Mouse (Mus musculus) erythroblast, adult 5-6 weeks (primary cell): ENCODE data around the gene Gm11213. TPM values are rescaled to one million over a fixed set of nuclear protein-coding genes. Genes with fewer than 3 reads are reported as not detected.

Experiments
- ATAC-seq: replicated peaks from 2 replicates; pipeline ENCODE4 v1.8.0; 2016; ENCODE audit warnings: moderate number of reproducible peaks, mild to moderate bottlenecking, moderate TSS enrichment, inconsistent platforms; ENCODE audit not compliant: poor library complexity, low FRiP score, severe bottlenecking
- total RNA-seq, 2 experiments: library from RNA; stranded (forward) in 1 of 2; stranded (reverse) in 1 of 2; fragments of 150-400 nt in 1 of 2; fragments of 200-764, 138-1000 nt in 1 of 2; gene quantifications; 2 replicates each; pipeline versions ENCODE4 v1.2.3 to v1.2.4; 2015 to 2017; ENCODE audit warnings: low replicate concordance in 2 of 2

Gene Gm11213
- not detected in 2 replicates for total RNA-seq (2015; ENCODE audit: low replicate concordance)
- not detected in 2 replicates for total RNA-seq (2017; ENCODE audit: low replicate concordance)

DNA sequence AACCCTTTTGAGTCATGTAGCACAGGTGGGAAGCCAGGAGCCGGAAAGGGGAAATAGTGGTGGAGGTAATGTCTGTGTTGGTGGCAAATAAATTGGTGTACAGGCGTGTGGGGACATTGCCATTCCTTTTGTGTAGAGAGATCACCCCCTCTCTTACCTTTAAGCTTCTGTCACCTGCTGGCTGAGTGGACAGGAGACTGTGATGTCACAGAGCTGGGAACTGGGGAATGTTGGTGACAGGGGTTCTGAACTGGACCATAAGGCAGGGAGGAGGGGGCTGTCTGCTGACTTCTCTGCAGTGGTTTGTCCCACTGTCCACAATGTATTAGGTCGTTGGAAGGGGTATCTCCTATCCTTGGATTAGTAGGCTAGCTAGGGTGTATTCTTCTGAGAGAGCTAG lies at the start of gene Gm11213:
Gm11213 (minus strand) TSS at position 317 of the 400 bp plus-strand sequence.
- ATAC-seq, result no peak

- no peak for ATAC-seq
Measured at GRCm38 (mm10) chr4:63654381-63654780, 49.3 kb upstream of the Gm11213 start.

DNA sequence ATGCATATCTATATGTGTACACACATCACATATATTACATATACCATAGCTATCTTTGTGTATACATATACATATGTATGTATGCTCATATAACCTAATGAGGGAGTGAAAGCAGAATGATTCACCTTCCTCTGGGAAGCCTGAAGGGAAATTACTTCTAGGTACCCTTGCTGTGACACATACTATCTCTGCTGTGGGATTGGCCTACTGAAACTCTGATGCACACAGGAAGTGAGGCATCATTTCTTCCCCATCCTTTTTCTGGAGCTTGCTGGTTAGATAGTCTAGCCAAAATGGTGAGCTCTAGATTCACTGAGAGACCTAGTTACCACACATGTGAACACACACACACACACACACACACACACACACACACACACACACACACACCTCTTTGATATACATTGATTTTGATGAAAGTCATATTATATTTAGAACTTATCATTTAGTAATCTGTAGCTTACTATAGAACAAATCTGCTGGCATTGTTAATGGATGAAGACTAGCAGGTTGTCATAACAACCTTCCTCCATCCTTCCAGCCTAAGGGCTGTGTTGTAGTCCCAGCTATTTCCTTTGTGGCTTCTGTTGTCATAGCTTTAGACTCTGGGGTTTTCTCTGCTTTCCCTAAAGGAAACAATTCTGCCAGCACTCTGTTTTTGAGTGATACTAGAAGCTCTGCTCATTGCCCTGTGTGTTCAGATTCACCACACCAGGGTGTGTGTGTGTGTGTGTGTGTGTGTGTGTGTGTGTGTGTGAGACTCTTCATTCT lies 39.1 kb upstream of the Gm11213 start:
- no peak for ATAC-seq

- ATAC-seq, result no peak
Measured at GRCm38 (mm10) chr4:63639842-63640241, 34.8 kb upstream of the Gm11213 start.

GRCm38 (mm10) chr4:63638603-63639002 lies 33.5 kb upstream of the Gm11213 start:
- ATAC-seq, result no peak

DNA sequence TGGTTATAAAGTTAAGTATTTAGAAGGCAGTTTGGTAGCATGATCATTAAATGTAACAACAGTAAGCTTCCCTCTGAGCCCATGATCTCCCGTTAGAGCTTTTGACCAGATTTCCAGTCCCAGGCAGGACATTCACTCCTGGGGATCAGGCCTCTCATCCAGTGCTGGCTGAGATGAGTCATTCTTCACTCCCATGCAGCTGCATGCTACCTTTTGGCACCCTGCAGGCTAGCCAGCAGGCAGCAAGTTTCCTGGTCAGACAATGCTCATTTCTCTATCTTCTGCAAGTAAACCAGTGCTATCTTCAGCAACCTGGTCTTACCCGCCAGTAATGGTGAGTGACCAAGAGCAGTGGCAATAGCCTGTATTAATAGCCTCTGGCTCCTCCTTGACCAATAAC lies 28.1 kb upstream of the Gm11213 start:
- ATAC-seq, result no peak

DNA sequence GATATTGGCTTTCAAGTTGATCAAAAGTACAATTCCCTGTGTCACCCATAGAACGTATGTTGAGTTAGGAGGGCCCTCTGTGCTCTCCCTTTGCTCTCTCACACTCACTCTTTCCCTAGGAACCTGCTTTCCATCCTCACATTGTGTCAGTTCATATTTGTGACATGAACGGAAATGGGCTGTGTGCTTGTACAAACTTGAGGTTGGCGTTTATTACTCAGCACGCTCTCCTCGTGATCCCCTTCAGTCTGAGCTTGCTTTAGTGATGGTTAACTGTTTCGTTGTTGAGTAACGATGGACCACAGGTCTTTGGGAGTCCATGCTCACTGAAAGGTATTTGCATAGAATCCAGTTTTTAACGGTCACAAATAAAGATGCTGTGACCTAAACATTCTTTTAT lies 22.1 kb upstream of the Gm11213 start:
- ATAC-seq, result no peak

DNA sequence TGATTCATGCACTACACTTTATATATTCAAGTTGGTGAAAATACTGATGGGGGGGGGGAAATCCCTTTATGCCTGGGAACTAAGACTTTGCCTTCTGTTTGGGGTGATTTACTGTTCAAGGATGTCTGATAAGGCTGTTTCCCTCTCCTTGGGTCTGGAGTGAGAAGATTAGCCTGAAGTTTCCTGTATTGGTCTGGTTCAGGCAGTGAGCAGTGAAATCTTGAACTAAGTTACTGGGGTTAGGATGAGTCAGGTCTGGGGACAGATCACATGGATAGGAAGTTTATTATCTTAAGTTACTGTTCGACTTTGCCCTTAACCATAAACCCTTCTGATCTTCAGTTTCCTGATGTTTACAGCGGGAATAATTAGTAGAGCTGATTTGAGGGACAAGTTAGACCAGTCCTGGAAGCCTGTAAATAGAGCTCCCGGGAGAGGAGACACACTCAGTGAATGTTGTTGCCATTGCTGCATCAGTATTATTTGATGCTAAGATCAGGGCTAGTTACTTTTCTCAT lies 20.6 kb upstream of the Gm11213 start:
- no peak for ATAC-seq

DNA sequence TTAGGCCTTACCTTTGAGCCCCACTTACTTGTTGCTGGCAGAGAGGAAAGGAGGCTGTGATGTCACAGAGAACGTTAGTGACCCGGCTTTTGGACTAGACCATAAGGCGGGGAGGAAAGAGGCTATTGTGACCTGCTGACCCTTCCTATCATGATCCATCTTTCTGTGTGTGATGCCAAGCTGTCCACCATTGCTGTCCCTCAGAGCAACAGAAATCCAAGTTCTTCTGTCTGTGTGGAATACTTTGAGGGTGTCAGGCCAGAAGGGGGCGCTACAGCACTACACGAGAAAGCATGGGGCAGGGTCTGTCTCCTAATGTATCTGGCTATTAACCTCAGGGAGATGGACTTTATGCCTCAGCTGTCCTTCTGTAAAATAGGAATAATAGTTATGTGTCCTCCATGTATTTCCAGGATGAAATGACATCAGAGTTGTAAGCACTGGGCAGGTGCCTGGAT lies 17.3 kb upstream of the Gm11213 start, which contains the start of gene Tex48:
Tex48 (minus strand) TSS at position 51 of the 458 bp plus-strand sequence.
- no peak for ATAC-seq

GRCm38 (mm10) chr4:63621861-63622260 lies 16.8 kb upstream of the Gm11213 start:
- no peak for ATAC-seq

GRCm38 (mm10) chr4:63608391-63608790 lies 3.3 kb upstream of the Gm11213 start:
- ATAC-seq, result no peak

- no peak for ATAC-seq
Measured at GRCm38 (mm10) chr4:63605968-63606367, 907 bp upstream of the Gm11213 start.

DNA sequence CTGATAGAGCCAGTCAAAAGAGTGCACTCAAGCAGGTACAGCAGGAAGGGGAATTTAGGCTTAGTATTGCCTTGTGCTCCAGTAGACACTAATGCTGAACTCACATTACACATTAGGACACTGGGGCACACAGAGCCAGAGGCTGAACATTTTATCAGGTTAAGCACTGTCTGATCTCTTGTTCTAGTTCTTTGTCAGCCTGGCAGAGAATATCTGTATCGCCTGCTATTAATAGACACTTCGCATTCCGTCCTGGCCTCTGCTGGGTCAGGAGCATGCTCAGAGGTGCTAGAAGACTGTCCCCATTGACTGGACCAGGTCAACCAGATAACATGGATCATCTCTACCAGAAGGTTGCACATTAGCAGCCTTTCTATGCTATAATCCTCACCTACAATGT lies 484 bp upstream of the Gm11213 start:
- ATAC-seq, result no peak

GRCm38 (mm10) chr4:63601263-63601662 lies 3.8 kb downstream of the Gm11213 start:
- no peak for ATAC-seq

GRCm38 (mm10) chr4:63600786-63601185 lies 4.3 kb downstream of the Gm11213 start:
- no peak for ATAC-seq

GRCm38 (mm10) chr4:63596010-63596409 lies 9.1 kb downstream of the Gm11213 start:
- ATAC-seq, result no peak

GRCm38 (mm10) chr4:63595259-63595658 lies 9.8 kb downstream of the Gm11213 start:
- ATAC-seq, result no peak

GRCm38 (mm10) chr4:63594459-63595110 lies 10.5 kb downstream of the Gm11213 start:
- no peak for ATAC-seq

- ATAC-seq, result no peak
Measured at GRCm38 (mm10) chr4:63590538-63590937, 14.5 kb downstream of the Gm11213 start.

- no peak for ATAC-seq
Measured at GRCm38 (mm10) chr4:63589987-63590386, 15.1 kb downstream of the Gm11213 start.

DNA sequence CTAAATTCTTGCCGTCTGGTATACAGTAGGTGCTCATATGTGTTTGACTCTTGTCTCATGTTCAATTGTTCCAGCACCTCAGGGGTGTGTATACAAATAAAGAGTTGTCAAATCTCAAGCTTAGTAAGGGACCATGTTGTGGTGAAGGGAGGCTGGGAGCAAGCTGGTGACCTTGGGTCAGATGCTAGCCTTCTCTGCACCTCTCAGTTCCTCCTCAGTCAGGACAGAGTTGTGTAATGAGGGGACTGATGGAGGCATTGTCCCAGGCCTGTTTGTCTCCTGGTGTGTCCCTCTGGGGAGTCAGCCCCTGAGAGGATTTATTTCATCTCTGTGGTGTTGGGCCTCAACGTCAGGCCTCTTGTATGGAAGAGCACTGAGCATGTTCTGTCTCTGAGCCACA lies 18.8 kb downstream of the Gm11213 start:
- ATAC-seq, result no peak
